Mouse (Mus musculus): ENCODE results near the gene Plin2. TPM values are rescaled to one million over a fixed set of nuclear protein-coding genes. Genes with fewer than 3 reads are reported as not detected.

Plin2 gene
- total and polyA plus RNA-seq, 3 experiments = 89.4 to 120 (median 115) TPM

DNA sequence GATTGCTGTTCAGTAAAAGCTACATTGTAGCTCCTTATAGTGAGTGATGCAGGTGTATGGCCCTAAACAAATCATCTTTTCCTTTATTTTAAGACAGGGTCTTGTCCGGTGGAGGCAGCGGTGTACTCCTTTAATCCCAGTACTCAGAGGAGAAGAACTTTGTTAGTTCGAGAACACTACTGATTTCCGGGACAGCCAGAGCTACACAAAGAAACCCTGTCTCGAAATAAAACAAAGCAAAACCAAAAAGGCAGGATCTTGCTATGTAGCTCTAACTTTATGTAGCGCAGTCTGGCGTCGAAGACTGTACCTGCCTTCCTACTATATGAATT lies 57.6 kb downstream of the Plin2 start:
- no peak for DNase-seq
- TF ChIP-seq CTCF (IDR thresholded peaks at IDR 0.05) (no peak), EP300 (IDR thresholded peaks at IDR 0.05; ENCODE audit: insufficient read depth, low read depth, low read length) (no peak), POLR2A (IDR thresholded peaks at IDR 0.05; ENCODE audit: insufficient read depth, low read depth, low read length) (no peak; the same call in 1 of the 2 replicates)
- 25% methylated on average over 8 of the region's 8 CpGs for WGBS
- no peaks in the 10 kb centered on the region for H3K27me3 ChIP-seq (ENCODE audit: control insufficient read depth, insufficient read depth, low read length)
- H3K4me3 ChIP-seq = peak overlapping the region; percentile 68
- no peaks in the 10 kb centered on the region for H3K4me1 ChIP-seq (ENCODE audit: control insufficient read depth, insufficient read depth, low read length)
- no peaks in the 10 kb centered on the region for H3K79me2 ChIP-seq (replicated peaks; ENCODE audit: control insufficient read depth, insufficient read depth, low read length)
- intact Hi-C loops (cut with DNase I) = loop anchor here (2.0 to 10.0 kb wide), 3 partner anchors 40 to 243 kb away; partner anchors contain the start of gene Rps6
- peak overlapping the region; percentile 78 for H3K9ac ChIP-seq (ENCODE audit: low read depth, low read length)
- no peaks in the 10 kb centered on the region; the same call in 1 of the 2 replicates for H3K36me3 ChIP-seq (ENCODE audit: control insufficient read depth, insufficient read depth, low read length)
- H3K27ac ChIP-seq = peak overlapping the region; percentile 85

DNA sequence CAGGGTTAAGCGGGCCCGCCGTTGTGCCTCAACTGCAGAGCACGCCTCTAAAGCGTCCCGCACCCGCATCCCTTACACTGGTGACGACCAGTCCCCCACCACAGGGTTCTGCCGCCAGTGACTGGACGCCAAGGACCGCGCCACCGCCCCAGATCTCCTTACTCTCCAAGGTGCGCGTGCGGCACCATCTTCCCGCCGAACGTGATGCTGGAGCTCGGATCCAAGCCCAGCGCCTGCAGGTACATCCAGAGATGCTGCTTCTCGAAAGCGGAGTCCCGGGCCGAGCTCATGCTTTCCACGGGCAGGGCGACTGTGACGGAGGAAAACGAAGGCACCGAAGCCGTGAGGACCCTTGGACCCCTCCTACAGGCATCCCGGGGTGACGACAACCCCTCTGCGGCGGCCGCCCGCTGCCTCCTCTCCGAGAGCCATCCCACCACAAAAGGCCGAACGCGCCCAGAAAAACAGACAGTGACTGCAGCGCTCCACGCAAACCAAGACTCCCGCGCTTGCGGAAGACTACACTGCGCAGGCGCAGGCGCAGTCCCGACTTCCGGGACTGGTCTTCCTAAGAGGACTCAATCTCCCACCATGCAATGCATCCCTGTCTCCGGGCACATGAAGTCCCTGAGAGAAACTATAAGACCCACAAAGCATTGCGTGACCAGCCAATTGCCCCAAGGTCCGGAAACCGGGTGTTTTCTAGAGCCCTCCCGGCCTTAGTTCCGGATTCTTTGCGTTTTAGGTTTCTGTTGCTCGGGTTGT lies 58.2 kb downstream of the Plin2 start, which contains the start of gene Haus6:
Haus6 (minus strand) TSS at position 532 of the 765 bp plus-strand sequence.
- no peaks in the 10 kb centered on the region for H3K4me1 ChIP-seq (ENCODE audit: control insufficient read depth, insufficient read depth, low read length)
- H3K4me3 ChIP-seq = peak within 1 kb of the TSS; percentile 68
- no peaks in the 10 kb centered on the region for H3K79me2 ChIP-seq (replicated peaks; ENCODE audit: control insufficient read depth, insufficient read depth, low read length)
- no peaks in the 10 kb centered on the region; the same call in 1 of the 2 replicates for H3K36me3 ChIP-seq (ENCODE audit: control insufficient read depth, insufficient read depth, low read length)
- TF ChIP-seq POLR2A (IDR thresholded peaks at IDR 0.05; ENCODE audit: insufficient read depth, low read depth, low read length) (peak; percentile 75; the same call in 1 of the 2 replicates), CTCF (IDR thresholded peaks at IDR 0.05) (peak; percentile 23), EP300 (IDR thresholded peaks at IDR 0.05; ENCODE audit: insufficient read depth, low read depth, low read length) (peak; percentile 81; the same call in 1 of the 2 replicates)
- under 1% methylated on average over 59 of the region's 59 CpGs for WGBS
- peak within 1 kb of the TSS; percentile 85 for H3K27ac ChIP-seq
- DNase-seq = peak; percentile 89 to 95
- H3K9ac ChIP-seq (ENCODE audit: low read depth, low read length) = peak within 1 kb of the TSS; percentile 78
- intact Hi-C loops (cut with DNase I) = loop anchor here (2.0 to 10.0 kb wide), 4 partner anchors 35 to 243 kb away; partner anchors contain the start of gene Rps6
- H3K27me3 ChIP-seq (ENCODE audit: control insufficient read depth, insufficient read depth, low read length) = no peaks in the 10 kb centered on the region

Other genes starting within 250 kb of the Plin2 start
- not detected for gene Saxo1, start 111.7 kb downstream of the Plin2 start, total RNA-seq (2021)
- 0.16 and 0.18 TPM in 2 replicates for gene Saxo1, start 111.7 kb downstream of the Plin2 start, polyA plus RNA-seq (2012; rRNA removed)
- gene Rraga, start 94.4 kb downstream of the Plin2 start, total RNA-seq (2021) = 10 to 100 TPM; 55.3 to 65.5 TPM
- 29.3 and 35.2 TPM in 2 replicates for gene Rraga, start 94.4 kb downstream of the Plin2 start, polyA plus RNA-seq (2012; rRNA removed)
- gene Haus6, start 58.0 kb downstream of the Plin2 start, total RNA-seq (2021) = 1 to 10 TPM; 4.7 to 5.5 TPM
- gene Haus6, start 58.0 kb downstream of the Plin2 start, polyA plus RNA-seq (2012; rRNA removed) = 1.3 and 1.8 TPM in 2 replicates
- 10 to 100 TPM; 36.0 to 36.3 TPM for gene Dennd4c, start 78.5 kb upstream of the Plin2 start, total RNA-seq (2021)
- 7.1 and 12.4 TPM in 2 replicates for gene Dennd4c, start 78.5 kb upstream of the Plin2 start, polyA plus RNA-seq (2012; rRNA removed)
- 100 to 1,000 TPM; 491 to 601 TPM for gene Rps6, start 187.4 kb upstream of the Plin2 start, total RNA-seq (2021)
- 325 and 404 TPM in 2 replicates for gene Rps6, start 187.4 kb upstream of the Plin2 start, polyA plus RNA-seq (2012; rRNA removed)
- gene Acer2, start 204.3 kb upstream of the Plin2 start, total RNA-seq (2021) = 10 to 100 TPM; 16.4 to 17.9 TPM
- 25.6 and 32.7 TPM in 2 replicates for gene Acer2, start 204.3 kb upstream of the Plin2 start, polyA plus RNA-seq (2012; rRNA removed)